Mouse (Mus musculus) brain, embryonic 14.5 days (tissue): ENCODE measurements at regions not wholly inside any gene's neighbourhood (a gene's known extent, or its start where the extent isn't known, plus 50 kb on each side); places are given as distances from the start of the nearest gene placed in this dataset.

Experiments used
- DNase-seq: peaks from one replicate; pipeline ENCODE4 v3.0.0-alpha.2; 2011; ENCODE audit warnings: low read depth
- CTCF ChIP-seq: fragments of 200-500 bp; IDR thresholded peaks from 2 replicates; pipeline ENCODE4 v1.5.1; 2012; ENCODE audit warnings: inconsistent platforms, mild to moderate bottlenecking, moderate library complexity, borderline replicate concordance; ENCODE audit not compliant: insufficient read depth, insufficient read length; ENCODE audit errors: extremely low read depth
- POLR2A ChIP-seq: fragments of 200-500 bp; IDR thresholded peaks from 2 replicates; pipeline ENCODE4 v1.6.1; 2012; ENCODE audit warnings: mild to moderate bottlenecking, inconsistent platforms, borderline replicate concordance; ENCODE audit not compliant: poor library complexity, insufficient read depth, insufficient read length, severe bottlenecking; ENCODE audit errors: extremely low read depth

GRCm38 (mm10) chr2:47424910-47425309, 1389.0 kb upstream of the Acvr2a start:
- TF ChIP-seq CTCF, result no peak
- TF ChIP-seq POLR2A, result no peak
- DNase-seq, result peak; percentile 76

GRCm38 (mm10) chr2:47429843-47430242, 1384.1 kb upstream of the Acvr2a start:
- peak; percentile 56 for DNase-seq
- TF ChIP-seq CTCF (no peak), POLR2A (no peak)

- DNase-seq, result no peak
- peak; percentile 18; the same call in 1 of the 2 replicates for TF ChIP-seq CTCF
- TF ChIP-seq POLR2A, result no peak
Measured at GRCm38 (mm10) chr2:47466043-47466442, 1347.9 kb upstream of the Acvr2a start.

GRCm38 (mm10) chr2:47491874-47492539, 1321.9 kb upstream of the Acvr2a start:
- peak; percentile 80 for DNase-seq
- TF ChIP-seq POLR2A, result no peak
- TF ChIP-seq CTCF, result peak; percentile 70; the same call in 1 of the 2 replicates
